In the genomic region with DNA sequence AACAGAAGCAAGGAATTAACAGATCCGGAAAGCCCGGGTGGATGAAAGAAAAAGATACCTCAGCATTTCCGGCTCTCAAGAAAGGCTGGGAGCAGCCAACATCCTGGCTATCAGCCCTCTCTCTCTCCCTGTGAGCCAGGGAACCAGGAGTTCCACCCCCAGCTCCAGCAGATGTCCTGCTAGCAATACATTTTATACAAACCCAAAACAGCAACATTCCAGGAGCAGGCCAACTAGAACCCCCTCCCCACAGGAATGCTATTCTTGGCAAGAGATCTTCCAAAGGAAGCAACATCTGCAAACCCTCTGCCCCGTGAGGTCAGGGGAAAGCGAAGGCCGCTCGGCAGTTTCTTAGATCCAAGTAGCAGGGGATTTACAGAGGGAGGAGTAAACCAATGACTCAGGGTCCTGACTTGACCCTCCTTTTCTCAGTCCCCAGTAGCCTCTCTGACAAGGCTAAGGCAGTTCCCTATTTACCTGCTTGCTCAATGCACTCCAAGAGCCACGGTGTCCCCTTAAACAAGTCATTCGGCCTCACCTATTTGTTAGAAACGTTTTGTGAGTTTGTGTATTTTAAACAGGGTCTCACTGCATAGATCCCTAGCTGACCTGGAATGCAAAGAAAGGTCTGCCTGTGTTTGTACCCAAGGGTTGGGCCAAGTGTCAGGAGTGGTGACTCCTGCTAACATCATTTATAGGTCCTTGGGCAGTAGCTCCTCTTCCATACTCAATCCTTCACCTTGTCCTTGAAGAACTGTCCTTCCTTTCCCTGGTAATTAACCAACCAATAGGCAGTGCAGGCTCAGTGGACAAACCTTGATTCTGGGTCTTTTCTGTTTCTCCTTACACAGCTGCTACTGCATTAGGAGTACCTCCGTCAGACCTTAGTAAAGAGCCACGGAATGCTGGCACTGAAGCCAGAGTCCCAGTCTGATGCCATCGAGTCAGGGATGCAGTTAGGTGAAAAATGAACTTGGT, we compare ENCODE assay signal across 9 mouse cellular contexts. TPM values are rescaled to one million over a fixed set of nuclear protein-coding genes. Genes with fewer than 3 reads are reported as not detected.
DNase-seq lines count a peak whose midpoint lies in the region; ATAC-seq and TF ChIP-seq lines count a peak whose summit lies in the region.
"Had no signal": no experiment of that assay in that cellular context is flagged by ENCODE, and none has a peak within 500 bp of the region (broad histone marks: within the 10 kb centered on the region; RNA-seq: fewer than 3 reads in every experiment).

No protein-coding gene starts in this region.

- H3K4me2 ChIP-seq in heart, postnatal 0 days (ENCODE audit: low read depth, low read length), result no peak overlapping the region
- H3K4me2 ChIP-seq in liver, postnatal 0 days (ENCODE audit: low read depth, low read length), result no peak overlapping the region

- peak overlapping the region; percentile 39 for H3K27ac ChIP-seq in heart, postnatal 0 days (ENCODE audit: low read depth)
- H3K27ac ChIP-seq in liver, postnatal 0 days (ENCODE audit: low read depth), result no peak overlapping the region

- no peaks in the 10 kb centered on the region for H3K4me1 ChIP-seq in heart, postnatal 0 days (ENCODE audit: control insufficient read depth, insufficient read depth)
- H3K4me1 ChIP-seq in liver, postnatal 0 days (ENCODE audit: insufficient read depth), result no peaks in the 10 kb centered on the region

- no peak for TF ChIP-seq EP300 in heart, postnatal 0 days (IDR thresholded peaks at IDR 0.05; ENCODE audit: low read depth)
- TF ChIP-seq EP300 in liver, postnatal 0 days (IDR thresholded peaks at IDR 0.05; ENCODE audit: low read depth), result no peak

- no peaks in the 10 kb centered on the region for H3K27me3 ChIP-seq in heart, postnatal 0 days (ENCODE audit: control insufficient read depth, insufficient read depth, low read length)
- no peaks in the 10 kb centered on the region for H3K27me3 ChIP-seq in liver, postnatal 0 days (ENCODE audit: insufficient read depth, low read length)

- 44% methylated on average over 13 of the region's 13 CpGs for WGBS in heart, postnatal 0 days
- 66% methylated on average over 13 of the region's 13 CpGs for WGBS in liver, postnatal 0 days (ENCODE audit: insufficient replicate concordance)

- peak; percentile 69 for ATAC-seq in heart, postnatal 0 days (ENCODE audit: insufficient read depth, low read depth)
- peak; percentile 55 for ATAC-seq in liver, postnatal 0 days
- ATAC-seq in cerebellum, adult (ENCODE audit: insufficient number of reproducible peaks, low FRiP score, low TSS enrichment), result no peak

- DNase-seq in adrenal gland, postnatal 14 days, result peak; percentile 53
- no peak for DNase-seq in adrenal gland, postnatal 36 days
- peak; percentile 6 for DNase-seq in retina, embryonic 14.5 days (ENCODE audit: low spot score)
- no peak for DNase-seq in retina, postnatal 1 day
- DNase-seq in heart, postnatal 0 days (ENCODE audit: low spot score), result peak; percentile 49
- DNase-seq in liver, postnatal 0 days, result no peak
- no peak for DNase-seq in urinary bladder, adult 18-20 months (ENCODE audit: low spot score in 2 of 2)

- peaks cover 46% of the 10 kb centered on the region for H3K36me3 ChIP-seq in heart, postnatal 0 days (replicated peaks; ENCODE audit: control insufficient read depth, insufficient read depth, low read length)
- peaks cover 51% of the 10 kb centered on the region for H3K36me3 ChIP-seq in liver, postnatal 0 days (replicated peaks; ENCODE audit: insufficient read depth, low read length)

- H3K9ac ChIP-seq in heart, postnatal 0 days (replicated peaks; ENCODE audit: low read depth, low read length), result no peak overlapping the region
- no peak overlapping the region for H3K9ac ChIP-seq in liver, postnatal 0 days (replicated peaks)

- no peaks in the 10 kb centered on the region for H3K9me3 ChIP-seq in heart, postnatal 0 days (replicated peaks; ENCODE audit: control insufficient read depth, low read length)
- H3K9me3 ChIP-seq in liver, postnatal 0 days (ENCODE audit: low read length), result no peaks in the 10 kb centered on the region

- no peak for TF ChIP-seq CTCF in heart, postnatal 0 days (IDR thresholded peaks at IDR 0.05; ENCODE audit: low read depth)
- TF ChIP-seq CTCF in liver, postnatal 0 days (IDR thresholded peaks at IDR 0.05; ENCODE audit: low read depth), result no peak

- no peak overlapping the region for H3K4me3 ChIP-seq in heart, postnatal 0 days (ENCODE audit: low read depth, low read length)
- no peak overlapping the region for H3K4me3 ChIP-seq in liver, postnatal 0 days (ENCODE audit: low read depth, low read length)

RNA-seq across cellular contexts. Expression of a gene that starts 3.1 kb away (rescaled TPM):
- total RNA-seq in adrenal gland, postnatal 14 days (2021), result 7.5 and 9.5 TPM in 2 replicates
- 10 to 100 TPM; 19.6 to 51.0 TPM for total RNA-seq in adrenal gland, postnatal 36 days (2021)
- 3.2 and 3.9 TPM in 2 replicates for total RNA-seq in heart, postnatal 0 days (2014; rRNA removed; ENCODE audit: low replicate concordance)
- polyA plus RNA-seq in heart, postnatal 0 days (2015; fragmentation: Nextera tagmentation; extraction: Ambion mirVana), result 1.1 and 1.4 TPM in 2 replicates
- polyA plus RNA-seq in liver, postnatal 0 days (2015; fragmentation: Nextera tagmentation; extraction: Ambion mirVana), result 0.47 and 0.91 TPM in 2 replicates
- total RNA-seq: neutrophil, adult 5-6 weeks had no signal

RNA-seq across cellular contexts. Expression of a gene that starts 37.6 kb away (rescaled TPM):
- total RNA-seq in adrenal gland, postnatal 14 days (2021), result 74.1 and 87.0 TPM in 2 replicates
- 100 to 1,000 TPM in 1 of 2 experiments, 10 to 100 TPM in 1; 86.2 to 105 TPM for total RNA-seq in adrenal gland, postnatal 36 days (2021)
- 47.2 and 66.3 TPM in 2 replicates for total RNA-seq in heart, postnatal 0 days (2014; rRNA removed; ENCODE audit: low replicate concordance)
- polyA plus RNA-seq in heart, postnatal 0 days (2015; fragmentation: Nextera tagmentation; extraction: Ambion mirVana), result 54.2 and 55.8 TPM in 2 replicates
- 22.5 and 22.7 TPM in 2 replicates for polyA plus RNA-seq in liver, postnatal 0 days (2015; fragmentation: Nextera tagmentation; extraction: Ambion mirVana)

RNA-seq across cellular contexts. Expression of a gene that starts 37.8 kb away (rescaled TPM):
- total RNA-seq in adrenal gland, postnatal 14 days (2021), result 68.2 and 79.1 TPM in 2 replicates
- total RNA-seq in adrenal gland, postnatal 36 days (2021), result 10 to 100 TPM; 76.9 to 81.8 TPM
- 47.3 and 68.3 TPM in 2 replicates for total RNA-seq in heart, postnatal 0 days (2014; rRNA removed; ENCODE audit: low replicate concordance)
- 32.5 and 32.9 TPM in 2 replicates for polyA plus RNA-seq in heart, postnatal 0 days (2015; fragmentation: Nextera tagmentation; extraction: Ambion mirVana)
- polyA plus RNA-seq in liver, postnatal 0 days (2015; fragmentation: Nextera tagmentation; extraction: Ambion mirVana), result 24.9 and 31.2 TPM in 2 replicates

Comparison
In these comparisons a context has a peak if more than half of its experiments do, and no peak if none do; other contexts are left out.
1. DNase-seq: peak in adrenal gland, postnatal 14 days (single experiment), retina, embryonic 14.5 days (single experiment) and heart, postnatal 0 days (single experiment); none in adrenal gland, postnatal 36 days (0 of 2), retina, postnatal 1 day (single experiment), liver, postnatal 0 days (single experiment) and urinary bladder, adult 18-20 months (0 of 2).